Mouse (Mus musculus) layer of hippocampus, adult 2 months (tissue): Measurements from ENCODE around the gene Gm49361. TPM values are rescaled to one million over a fixed set of nuclear protein-coding genes. Genes with fewer than 3 reads are reported as not detected.
"Not testable (repeated sequence)": the region's sequence is repeated elsewhere in the genome, so short reads cannot be mapped to it uniquely, and the experiment has no call there.

ENCODE experiments used
- DNase-seq, 2 experiments: peaks; one replicate each; pipeline ENCODE4 v3.0.0; 2022; ENCODE audit warnings: low spot score in 2 of 2
- H3K27ac ChIP-seq: fragments of 200-600 bp; 2 replicates; pipeline ENCODE4 v1.8.1; 2022
- H3K4me3 ChIP-seq: fragments of 200-600 bp; 2 replicates; pipeline ENCODE4 v1.8.1; 2022; ENCODE audit warnings: mild to moderate bottlenecking
- CTCF ChIP-seq: fragments of 200-600 bp; conservative IDR thresholded peaks from 2 replicates; pipeline ENCODE4 v1.8.1; 2022; ENCODE audit warnings: antibody characterized with exemption, mild to moderate bottlenecking, moderate library complexity
- long read RNA-seq, 2 experiments: library from polyadenylated mRNA; stranded (forward); transcript quantifications; one replicate each; pipeline ENCODE4 v2.0.0; 2021; ENCODE audit warnings: borderline mapping rate in 2 of 2
- total RNA-seq, 2 experiments: library from RNA; stranded (reverse); gene quantifications; 2 replicates each; pipeline ENCODE4 v1.2.3; 2021

Gm49361 gene
- total RNA-seq = 1 to 10 TPM in 1 of 2 experiments, under 1 TPM in 1; 0.32 to 3.1 TPM
- long read RNA-seq, experiment 1, partial matches to known transcripts = 0 of 1 reads
- long read RNA-seq, experiment 1, other reads (novel, unspliced or antisense) = 1 of 1 reads
- long read RNA-seq, experiment 2 = 0 reads

DNA sequence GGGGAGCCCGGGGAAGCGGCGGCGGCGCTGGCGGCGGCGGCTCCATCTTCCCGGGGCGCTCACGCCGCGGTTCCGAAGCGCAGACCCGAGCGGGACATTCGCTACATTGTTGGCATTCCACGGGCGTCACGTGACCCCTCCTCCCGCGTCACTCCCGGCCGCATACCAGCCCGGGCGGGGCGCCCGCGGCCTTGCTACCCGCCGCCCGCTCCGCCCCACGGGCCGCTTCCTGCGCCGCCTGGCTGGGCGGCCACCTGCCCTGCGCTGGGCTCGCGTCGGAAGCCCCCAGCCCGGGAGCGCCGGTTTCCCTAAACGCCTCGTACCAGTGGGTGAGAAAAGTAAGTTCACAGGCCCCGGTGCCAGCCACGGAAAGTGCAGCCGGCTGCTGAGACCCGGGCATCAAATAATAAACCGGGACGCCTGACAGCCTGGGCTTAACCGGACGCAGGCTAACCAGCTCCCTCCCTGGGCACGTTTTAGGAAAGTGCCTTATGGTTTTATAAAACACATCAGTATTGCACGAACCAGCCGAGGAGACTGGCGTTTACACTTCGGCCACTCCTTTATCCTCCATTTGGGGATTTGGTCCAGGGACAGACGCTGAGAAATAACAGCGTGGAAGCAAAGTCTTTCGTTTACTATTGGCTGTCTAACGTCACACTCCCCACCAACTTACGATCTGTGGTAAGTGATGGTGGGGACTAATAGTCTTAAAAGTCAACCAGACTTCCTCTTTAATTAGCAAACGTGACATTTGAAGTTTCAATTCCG, at the start of gene Gm49361:
Gene Gm49361, minus strand, starts transcription at position 103 of the 771 bp plus-strand sequence.
- TF ChIP-seq CTCF = peak; percentile 20
- Histone ChIP-seq H3K4me3 (peak within 1 kb of the TSS; percentile 75), H3K27ac (peak within 1 kb of the TSS; percentile 94)
- DNase-seq = peak; percentile 70 to 79

DNA sequence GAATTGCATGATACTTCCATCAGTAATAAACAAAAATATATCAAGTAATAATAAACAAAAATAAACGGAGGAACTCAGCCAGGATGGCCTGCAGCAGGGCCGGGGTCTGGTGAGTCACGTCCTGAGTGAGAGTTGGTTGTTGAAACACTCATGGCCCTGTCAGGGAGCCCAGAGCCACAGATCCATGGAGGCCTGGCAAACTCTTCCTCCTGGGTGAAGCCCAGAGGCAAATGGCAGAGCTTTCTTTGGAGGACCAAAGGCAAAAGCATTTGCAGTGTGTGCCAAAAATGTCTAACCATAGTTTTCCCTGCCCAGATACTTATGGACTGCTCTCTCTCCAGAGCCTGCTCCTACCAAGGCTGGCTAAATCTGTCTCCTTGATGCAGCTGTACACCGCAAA, 45.3 kb upstream of the Gm49361 start:
- no peak for DNase-seq
- Histone ChIP-seq H3K27ac (no peak overlapping the region), H3K4me3 (no peak overlapping the region)
- no peak for TF ChIP-seq CTCF

DNA sequence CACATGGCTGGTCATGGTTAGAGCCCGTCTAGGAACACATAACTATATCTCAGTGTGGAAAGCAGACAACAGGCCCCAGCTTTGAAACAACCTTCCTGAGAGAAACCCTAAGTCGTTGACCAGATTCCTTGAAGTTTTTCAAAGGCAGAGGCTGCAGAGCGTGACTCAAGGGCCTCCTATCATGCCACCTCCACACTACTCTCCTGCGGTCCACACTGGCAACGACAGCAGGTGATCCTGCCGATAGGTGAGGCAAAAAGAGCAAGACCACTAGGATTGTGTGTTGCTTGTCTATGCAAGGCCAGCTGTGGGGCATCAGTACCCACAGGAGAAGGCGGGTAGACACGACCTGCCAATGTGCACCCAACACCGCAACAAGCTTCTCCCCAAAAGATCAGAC, 43.9 kb upstream of the Gm49361 start:
- Histone ChIP-seq H3K27ac (no peak overlapping the region), H3K4me3 (no peak overlapping the region)
- no peak for TF ChIP-seq CTCF
- no peak for DNase-seq

DNA sequence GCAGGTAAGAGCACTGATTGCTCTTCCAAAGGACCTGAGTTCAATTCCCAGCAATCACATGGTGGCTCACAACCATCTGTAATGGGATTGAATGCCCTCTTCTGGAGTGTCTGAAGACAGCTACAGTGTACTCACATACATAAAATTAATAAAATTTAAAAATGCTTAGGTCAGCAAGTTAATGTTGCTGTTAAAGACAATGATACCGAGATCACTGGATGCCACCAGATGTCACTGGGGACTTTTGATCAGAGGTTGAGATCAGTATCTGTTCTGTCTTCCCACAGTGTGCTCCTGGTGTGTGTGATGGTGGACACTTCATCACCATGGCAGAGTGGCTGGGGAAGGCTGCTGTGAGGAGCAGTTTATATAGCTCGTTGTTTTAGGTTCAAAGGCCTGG, 43.4 kb upstream of the Gm49361 start:
- TF ChIP-seq CTCF = no peak
- no peak overlapping the region for H3K4me3 ChIP-seq
- no peak for DNase-seq
- no peak overlapping the region for H3K27ac ChIP-seq

DNA sequence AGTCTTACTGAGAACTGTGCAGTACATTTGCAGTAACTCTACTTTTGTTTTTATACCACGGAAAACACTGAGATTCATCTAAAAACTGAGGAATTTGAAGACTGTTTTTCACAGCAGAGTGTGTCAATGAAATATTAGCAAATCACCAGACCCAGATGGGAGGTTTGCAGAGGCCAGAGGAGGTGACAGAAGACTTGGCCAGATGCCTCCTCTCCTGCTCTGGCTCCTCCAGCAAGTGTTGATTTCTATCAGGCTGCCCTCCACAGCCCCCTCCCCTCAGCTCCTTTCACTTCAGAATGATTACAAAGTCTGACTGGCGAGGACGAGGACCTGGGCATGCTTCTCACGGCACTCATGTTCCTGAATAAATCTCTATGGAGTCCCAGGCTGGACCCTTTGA, 41.5 kb upstream of the Gm49361 start:
- Histone ChIP-seq H3K27ac (no peak overlapping the region), H3K4me3 (no peak overlapping the region)
- no peak for TF ChIP-seq CTCF
- no peak for DNase-seq

DNA sequence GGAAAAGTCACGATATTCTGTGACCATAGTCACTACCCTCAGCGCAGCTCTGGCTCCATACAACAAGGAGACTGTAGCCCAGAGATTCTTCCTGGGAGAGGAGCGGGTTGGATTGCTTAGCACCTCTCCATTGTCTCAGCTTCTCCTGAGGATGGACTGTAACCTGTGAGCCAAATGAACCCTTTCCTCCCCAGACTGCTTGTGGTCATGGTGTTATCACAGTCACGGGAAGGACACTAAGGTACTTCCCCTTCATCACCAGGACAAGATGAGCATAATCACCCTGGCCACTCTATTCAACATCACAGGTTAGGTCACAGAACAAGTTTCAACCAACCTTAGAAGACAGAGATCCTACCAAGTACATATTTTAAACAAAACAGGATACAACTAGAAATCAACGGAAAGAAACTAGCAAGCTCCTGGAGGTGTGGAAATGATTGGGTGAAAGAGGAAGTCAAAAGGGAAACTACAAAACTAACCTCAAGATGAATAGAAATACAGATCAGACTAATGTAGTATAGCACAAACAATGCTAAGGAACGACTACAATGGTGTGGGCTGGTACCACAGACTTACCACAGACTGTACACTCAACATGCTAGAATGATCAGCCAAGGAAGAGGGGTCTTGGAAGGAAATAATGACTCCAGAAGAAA, 26.4 kb upstream of the Gm49361 start:
- Histone ChIP-seq H3K27ac (no peak overlapping the region), H3K4me3 (no peak overlapping the region)
- TF ChIP-seq CTCF = no peak
- DNase-seq = no peak

DNA sequence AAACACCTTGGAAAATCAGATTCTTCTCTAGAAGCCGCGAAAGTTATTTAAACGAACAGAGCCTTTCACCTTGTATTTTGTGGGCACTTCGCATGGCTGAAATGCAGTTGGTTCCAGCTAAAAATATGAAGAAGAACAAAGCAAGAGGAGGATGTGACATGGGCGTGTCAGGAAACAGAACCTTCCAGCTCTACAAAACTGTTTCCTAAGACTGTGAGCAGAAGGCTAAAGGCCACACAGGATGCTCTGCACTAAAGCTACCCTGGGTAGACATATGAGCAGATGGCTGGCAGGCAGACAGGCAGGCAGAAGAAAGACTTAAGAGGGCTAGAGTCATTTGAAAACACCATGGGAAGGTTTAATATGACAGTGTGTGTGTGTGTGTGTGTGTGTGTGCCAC, 23.2 kb upstream of the Gm49361 start:
- no peak overlapping the region for H3K27ac ChIP-seq
- no peak for TF ChIP-seq CTCF
- H3K4me3 ChIP-seq = no peak overlapping the region
- DNase-seq = no peak

DNA sequence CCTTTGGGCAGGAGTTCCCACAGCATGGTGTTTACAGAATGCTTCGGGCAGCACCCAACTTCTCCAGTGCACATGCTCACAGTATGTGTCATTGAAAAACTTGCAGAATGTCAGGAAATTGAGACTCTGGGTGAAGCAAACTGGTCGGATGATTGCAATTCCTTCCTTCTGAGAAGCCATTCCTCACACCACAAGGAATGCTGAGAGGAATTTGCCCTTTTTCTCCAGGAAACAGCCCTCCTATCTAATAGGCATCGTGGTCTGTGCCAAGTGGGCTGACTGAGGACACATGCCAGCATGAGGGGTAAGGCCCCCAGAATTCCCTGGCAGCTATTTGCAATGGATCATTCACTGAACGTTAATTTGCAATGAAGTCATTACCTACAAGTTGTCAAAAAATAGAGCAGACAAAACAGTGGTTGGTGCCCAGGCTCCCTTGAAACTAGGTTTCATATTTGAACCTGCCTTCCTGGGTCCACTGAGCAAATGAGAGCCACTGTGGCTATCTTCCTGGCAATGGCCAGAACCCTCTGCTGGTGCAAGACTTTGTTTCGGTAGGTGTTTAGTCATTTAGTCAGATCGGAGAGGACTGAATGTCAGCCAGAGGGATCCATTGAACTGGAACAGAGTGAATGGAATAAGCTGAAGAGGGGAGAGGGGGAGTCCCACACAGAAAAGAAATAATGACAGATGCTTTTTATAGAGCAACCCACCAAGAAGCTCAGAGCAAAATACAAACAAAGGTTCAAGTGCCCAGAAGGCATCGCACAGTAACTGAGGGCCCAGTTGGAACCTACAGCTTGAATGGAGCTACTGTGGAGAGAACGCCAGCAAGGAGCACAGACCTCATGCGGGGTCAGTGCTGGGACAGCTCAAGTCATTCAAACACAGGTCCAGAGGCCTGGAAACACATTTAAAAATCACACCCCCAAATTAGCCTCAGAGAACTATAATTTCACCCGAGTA, 14.8 kb upstream of the Gm49361 start:
- Histone ChIP-seq H3K27ac (no peak overlapping the region), H3K4me3 (no peak overlapping the region)
- no peak for TF ChIP-seq CTCF
- DNase-seq = no peak

DNA sequence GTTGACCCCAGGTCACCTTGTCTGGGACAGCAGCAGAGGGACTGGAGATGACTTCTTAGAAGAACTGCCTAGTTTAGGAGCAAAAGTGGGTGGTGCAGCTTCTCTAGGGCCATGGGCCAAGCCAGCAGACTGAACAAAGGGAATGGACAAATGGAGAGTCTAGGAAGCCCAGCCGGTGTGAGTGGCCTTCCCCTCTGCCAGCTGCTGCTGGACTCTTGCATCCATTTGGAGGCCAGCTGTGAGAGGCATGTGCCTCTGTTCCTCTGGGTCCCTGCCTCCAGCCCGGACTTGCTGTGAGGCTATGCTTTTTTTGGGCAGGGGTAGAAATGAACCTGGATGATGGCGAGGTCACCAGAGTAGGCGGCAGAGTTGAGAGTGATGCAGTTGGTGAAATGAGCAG, 12.3 kb upstream of the Gm49361 start, which contains the start of gene Lats2:
Gene Lats2, minus strand, starts transcription at position 152 of the 400 bp plus-strand sequence.
- no peak for TF ChIP-seq CTCF
- no peak for DNase-seq
- H3K27ac ChIP-seq = no peak within 1 kb of the TSS
- no peak within 1 kb of the TSS for H3K4me3 ChIP-seq

DNA sequence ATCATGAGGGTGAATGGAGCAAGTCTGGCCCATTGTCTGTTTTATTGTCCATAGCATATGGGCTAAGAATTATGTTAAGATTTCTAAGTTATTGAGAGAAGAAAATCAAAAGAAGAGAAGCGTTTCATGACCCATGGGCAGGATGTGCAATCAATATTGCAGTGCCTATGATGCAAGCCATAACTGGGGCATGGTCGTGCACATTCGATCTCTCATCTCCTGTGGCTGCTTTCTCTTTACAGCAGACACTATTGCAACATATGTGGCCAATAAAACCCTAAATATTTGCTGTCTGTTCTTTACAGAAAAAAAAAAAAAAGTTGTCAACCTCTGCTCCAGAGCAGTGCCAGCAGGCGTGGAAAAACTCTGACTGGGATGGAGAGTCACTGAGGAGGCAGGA, 10.2 kb upstream of the Gm49361 start:
- H3K27ac ChIP-seq = no peak overlapping the region
- DNase-seq = no peak
- H3K4me3 ChIP-seq = no peak overlapping the region
- TF ChIP-seq CTCF = no peak

DNA sequence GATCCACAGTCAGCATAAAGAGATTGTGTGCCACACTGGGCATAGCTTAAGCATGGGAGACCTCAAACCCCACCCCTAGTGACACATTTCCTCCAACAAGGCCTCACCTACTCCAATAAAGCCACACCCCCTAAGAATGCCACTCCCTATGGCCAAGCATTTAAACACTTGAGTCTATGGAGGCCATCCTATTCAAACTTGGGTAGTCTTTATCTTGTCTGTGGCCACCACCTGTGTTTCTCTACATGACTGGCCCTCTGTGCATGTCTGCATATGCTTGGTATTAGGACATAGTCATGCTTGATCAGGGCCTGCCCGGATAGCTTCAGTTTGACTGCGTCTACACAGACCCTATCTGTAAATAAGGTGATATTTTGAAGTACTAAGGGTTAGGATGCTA, 9.8 kb upstream of the Gm49361 start:
- Histone ChIP-seq H3K4me3 (no peak overlapping the region), H3K27ac (no peak overlapping the region)
- no peak for DNase-seq
- TF ChIP-seq CTCF = no peak

DNA sequence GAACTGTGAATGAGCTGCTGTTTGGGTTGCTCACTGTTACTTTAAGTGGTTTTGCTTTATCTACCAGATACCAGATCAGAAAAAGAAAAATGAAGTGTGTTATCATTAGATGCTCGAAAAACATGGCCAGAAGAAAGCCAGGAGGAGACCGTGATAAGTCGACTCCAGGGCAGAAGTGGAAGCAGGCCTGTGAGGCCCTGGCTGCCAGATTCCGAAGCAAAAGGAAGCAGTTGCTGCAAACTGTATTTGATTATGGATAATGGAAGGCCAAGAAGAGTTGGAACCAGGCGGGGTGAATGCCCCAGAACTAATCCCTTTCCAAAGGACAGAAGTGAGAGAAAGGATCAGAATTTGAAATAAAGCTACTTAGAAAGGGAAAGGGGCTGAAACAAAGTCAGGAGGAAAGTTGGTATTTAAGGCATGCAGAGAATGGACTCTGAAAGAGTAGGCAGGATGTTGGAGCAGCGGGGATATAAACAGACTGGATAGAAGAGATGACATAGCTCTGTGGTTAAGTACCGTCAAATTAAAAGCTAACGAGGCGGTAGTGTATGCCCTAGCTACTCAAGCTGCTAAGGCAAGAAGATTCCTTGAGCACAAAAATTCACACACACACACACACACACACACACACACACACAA, 7.6 kb upstream of the Gm49361 start:
- no peak for DNase-seq
- Histone ChIP-seq H3K27ac (0 out of 2 replicates have a peak overlapping the region, but pooled peaks have one; percentile 37), H3K4me3 (no peak overlapping the region)
- TF ChIP-seq CTCF = no peak

DNA sequence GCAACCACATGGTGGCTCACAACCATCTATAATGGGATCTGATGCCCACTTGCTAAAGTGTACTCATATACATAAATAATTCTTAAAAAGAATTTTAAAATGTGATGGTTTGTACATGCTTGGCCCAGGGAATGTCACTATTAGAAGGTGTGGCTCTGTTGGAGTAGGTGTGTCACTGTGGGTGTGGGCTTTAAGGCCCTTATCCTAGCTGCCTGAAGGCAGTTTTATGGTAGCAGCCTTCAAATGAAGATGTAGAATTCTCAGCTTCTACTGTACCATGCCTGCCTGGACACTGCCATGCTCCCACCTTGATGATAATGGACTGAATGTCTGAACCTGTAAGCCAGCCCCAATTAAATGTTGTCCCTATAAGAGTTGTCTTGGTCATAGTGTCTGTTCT, 5.1 kb upstream of the Gm49361 start:
- not testable (repeated sequence) for H3K27ac ChIP-seq, DNase-seq

More for the DNA sequence above, 5.1 kb upstream of the Gm49361 start:
- H3K4me3 ChIP-seq = not testable (repeated sequence)
